Mouse (Mus musculus): ENCODE results near the gene Agbl1.
"Not testable (repeated sequence)": the region's sequence is repeated elsewhere in the genome, so short reads cannot be mapped to it uniquely, and the experiment has no call there.

The Agbl1 gene

GRCm38 (mm10) chr7:76229311-76229937, at the start of gene Agbl1:
TSS of gene Agbl1 (plus strand) at chr7:76229887.
- DNase-seq (ENCODE audit: low spot score), result no peak

GRCm38 (mm10) chr7:76185005-76185658, 44.6 kb upstream of the Agbl1 start:
- DNase-seq (ENCODE audit: low spot score), result no peak

- no peak for DNase-seq (ENCODE audit: low spot score)
These were observed 44.0 kb upstream of the Agbl1 start for GRCm38 (mm10) chr7:76185681-76186121.

GRCm38 (mm10) chr7:76218546-76218945, 11.1 kb upstream of the Agbl1 start:
- no peak for DNase-seq (ENCODE audit: low spot score)

- no peak for DNase-seq (ENCODE audit: low spot score)
These were observed 9.8 kb upstream of the Agbl1 start for GRCm38 (mm10) chr7:76219797-76220469.

- DNase-seq (ENCODE audit: low spot score), result no peak
These were observed 7.0 kb upstream of the Agbl1 start for GRCm38 (mm10) chr7:76222691-76223090.

GRCm38 (mm10) chr7:76228881-76229280, 806 bp upstream of the Agbl1 start:
- DNase-seq (ENCODE audit: low spot score), result no peak

GRCm38 (mm10) chr7:76234321-76234720, 4.6 kb downstream of the Agbl1 start:
- DNase-seq (ENCODE audit: low spot score), result no peak

- DNase-seq (ENCODE audit: low spot score), result peak; percentile 23
These were observed 7.8 kb downstream of the Agbl1 start for GRCm38 (mm10) chr7:76237497-76237896.

- not testable (repeated sequence) for DNase-seq (ENCODE audit: low spot score)
These were observed 15.2 kb downstream of the Agbl1 start for GRCm38 (mm10) chr7:76244839-76245238.

- DNase-seq (ENCODE audit: low spot score), result no peak
These were observed 45.4 kb downstream of the Agbl1 start for GRCm38 (mm10) chr7:76275061-76275460.

GRCm38 (mm10) chr7:76282831-76283230, 53.1 kb downstream of the Agbl1 start:
- no peak for DNase-seq (ENCODE audit: low spot score)

GRCm38 (mm10) chr7:76287531-76287930, 57.8 kb downstream of the Agbl1 start:
- no peak for DNase-seq (ENCODE audit: low spot score)

GRCm38 (mm10) chr7:76321866-76322553, 92.3 kb downstream of the Agbl1 start:
- DNase-seq (ENCODE audit: low spot score), result no peak

- DNase-seq (ENCODE audit: low spot score), result no peak
These were observed 96.4 kb downstream of the Agbl1 start for GRCm38 (mm10) chr7:76326091-76326490.

GRCm38 (mm10) chr7:76339308-76339707, 109.6 kb downstream of the Agbl1 start:
- DNase-seq (ENCODE audit: low spot score), result no peak

GRCm38 (mm10) chr7:76341601-76342000, 111.9 kb downstream of the Agbl1 start:
- DNase-seq (ENCODE audit: low spot score), result no peak

- DNase-seq (ENCODE audit: low spot score), result no peak
These were observed 123.8 kb downstream of the Agbl1 start for GRCm38 (mm10) chr7:76353469-76353868.

- DNase-seq (ENCODE audit: low spot score), result peak; percentile 38
These were observed 124.8 kb downstream of the Agbl1 start for GRCm38 (mm10) chr7:76354510-76354909.

GRCm38 (mm10) chr7:76371269-76371668, 141.6 kb downstream of the Agbl1 start:
- DNase-seq (ENCODE audit: low spot score), result no peak

GRCm38 (mm10) chr7:76379493-76379892, 149.8 kb downstream of the Agbl1 start:
- DNase-seq (ENCODE audit: low spot score), result no peak

GRCm38 (mm10) chr7:76381986-76382385, 152.3 kb downstream of the Agbl1 start:
- no peak for DNase-seq (ENCODE audit: low spot score)

- no peak for DNase-seq (ENCODE audit: low spot score)
These were observed 159.6 kb downstream of the Agbl1 start for GRCm38 (mm10) chr7:76389240-76389639.

All from lung, postnatal 25 days (tissue).